Mouse (Mus musculus): ENCODE measurements around the gene Zmat5. TPM values are rescaled to one million over a fixed set of nuclear protein-coding genes. Genes with fewer than 3 reads are reported as not detected.

The Zmat5 gene
- polyA plus RNA-seq (2015; fragmentation: Nextera tagmentation; extraction: Ambion mirVana) = 36.0 and 36.5 TPM in 2 replicates

GRCm38 (mm10) chr11:4704072-4704964 lies at the start of gene Zmat5, which contains the start of gene Uqcr10:
Zmat5 (plus strand) TSS chr11:4704678.
Uqcr10 (minus strand) TSS chr11:4704342.

GRCm38 (mm10) chr11:4746733-4747132 lies 42.3 kb downstream of the Zmat5 start, which contains the start of gene Cabp7:
Cabp7 (minus strand) TSS chr11:4746778.

Other genes with a start within 250 kb of the Zmat5 start
- gene Mtmr3, start 109.8 kb upstream of the Zmat5 start, polyA plus RNA-seq (2015; fragmentation: Nextera tagmentation; extraction: Ambion mirVana) = 22.7 and 25.1 TPM in 2 replicates
- not detected in 2 replicates for gene Gm11032, start 84.6 kb upstream of the Zmat5 start, polyA plus RNA-seq (2015; fragmentation: Nextera tagmentation; extraction: Ambion mirVana)
- 14.8 and 15.3 TPM in 2 replicates for gene Ascc2, start 66.9 kb upstream of the Zmat5 start, polyA plus RNA-seq (2015; fragmentation: Nextera tagmentation; extraction: Ambion mirVana)
- gene Uqcr10, start 336 bp upstream of the Zmat5 start, polyA plus RNA-seq (2015; fragmentation: Nextera tagmentation; extraction: Ambion mirVana) = 724 and 780 TPM in 2 replicates
- gene Cabp7, start 42.1 kb downstream of the Zmat5 start, polyA plus RNA-seq (2015; fragmentation: Nextera tagmentation; extraction: Ambion mirVana) = 0.06 TPM in 1 of 2 replicates, not detected in the other
- 13.8 and 14.0 TPM in 2 replicates for gene Nf2, start 144.9 kb downstream of the Zmat5 start, polyA plus RNA-seq (2015; fragmentation: Nextera tagmentation; extraction: Ambion mirVana)
- gene Nipsnap1, start 169.3 kb downstream of the Zmat5 start, polyA plus RNA-seq (2015; fragmentation: Nextera tagmentation; extraction: Ambion mirVana) = 7.3 and 8.8 TPM in 2 replicates
- 15.0 and 17.2 TPM in 2 replicates for gene Thoc5, start 190.6 kb downstream of the Zmat5 start, polyA plus RNA-seq (2015; fragmentation: Nextera tagmentation; extraction: Ambion mirVana)
- 0.75 and 0.92 TPM in 2 replicates for gene Nefh, start 243.4 kb downstream of the Zmat5 start, polyA plus RNA-seq (2015; fragmentation: Nextera tagmentation; extraction: Ambion mirVana)